Mouse (Mus musculus) heart, adult 8-10 months (tissue): ENCODE measurements at regions not wholly inside any gene's neighbourhood (a gene's known extent, or its start where the extent isn't known, plus 50 kb on each side); places are given as distances from the start of the nearest gene placed in this dataset.
"Not testable (repeated sequence)": the region's sequence is repeated elsewhere in the genome, so short reads cannot be mapped to it uniquely, and the experiment has no call there.

Experiments
- DNase-seq: peaks from one replicate; pipeline ENCODE4 v3.0.0; 2022; ENCODE audit warnings: low spot score

- DNase-seq = no peak
Measured at GRCm38 (mm10) chr4:10670846-10671428, 203.4 kb upstream of the 2610301B20Rik start.

DNA sequence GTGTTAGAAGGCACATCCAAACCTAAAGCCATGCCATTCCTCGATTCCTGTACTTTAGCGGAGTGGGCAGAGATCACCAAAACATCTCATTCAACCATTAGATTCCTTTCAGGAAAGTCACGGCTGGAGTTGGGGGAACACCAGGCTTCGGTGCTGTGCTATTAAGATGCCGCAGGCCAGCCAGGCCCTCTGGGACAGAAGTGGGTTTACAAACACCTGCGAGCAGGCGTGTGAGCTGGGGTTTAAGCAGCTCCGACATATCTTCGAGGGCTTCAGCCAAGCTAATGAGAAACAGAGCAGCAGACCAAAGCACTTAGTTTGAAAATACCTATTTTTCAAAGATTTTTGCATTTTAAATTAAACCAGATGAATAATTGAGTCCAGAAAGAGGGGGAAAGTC, 183.2 kb upstream of the 2610301B20Rik start:
- no peak for DNase-seq

GRCm38 (mm10) chr4:10692860-10693259, 181.4 kb upstream of the 2610301B20Rik start:
- no peak for DNase-seq

DNA sequence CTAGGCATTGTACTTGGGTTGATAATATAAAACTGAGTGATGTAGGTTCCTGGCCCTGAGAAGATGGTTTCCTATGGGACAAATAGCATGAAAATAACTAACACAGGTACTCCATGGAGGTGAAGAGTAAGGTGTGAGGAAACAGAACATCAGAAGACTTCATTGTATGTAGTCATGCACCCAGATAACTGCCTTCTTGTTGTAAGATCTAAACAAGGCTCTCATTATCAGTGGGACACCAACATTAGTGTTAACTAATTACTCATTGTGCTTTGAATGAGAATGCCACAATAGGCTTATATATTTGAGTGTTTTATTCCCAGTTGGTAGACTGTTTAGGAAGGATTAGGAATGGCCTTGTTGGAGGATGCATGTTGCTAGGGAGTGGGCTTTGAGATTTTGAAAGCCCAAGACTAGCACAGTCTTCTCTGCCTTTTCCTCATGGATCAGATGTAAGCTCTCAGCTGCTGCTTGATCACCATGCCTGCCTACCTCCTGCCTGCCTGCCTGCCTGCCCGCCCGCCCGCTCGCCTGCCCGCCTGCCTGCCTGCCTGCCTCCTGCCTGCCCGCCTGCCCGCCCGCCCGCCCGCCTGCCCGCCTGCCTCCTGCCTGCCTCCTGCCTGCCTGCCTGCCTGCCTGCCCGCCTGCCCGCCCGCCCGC, 180.7 kb upstream of the 2610301B20Rik start:
- no peak for DNase-seq

GRCm38 (mm10) chr4:10694106-10694748, 180.1 kb upstream of the 2610301B20Rik start:
- not testable (repeated sequence) for DNase-seq

GRCm38 (mm10) chr4:10697225-10697836, 177.0 kb upstream of the 2610301B20Rik start:
- DNase-seq = no peak

- no peak for DNase-seq
Measured at GRCm38 (mm10) chr4:10698637-10699036, 175.7 kb upstream of the 2610301B20Rik start.

DNA sequence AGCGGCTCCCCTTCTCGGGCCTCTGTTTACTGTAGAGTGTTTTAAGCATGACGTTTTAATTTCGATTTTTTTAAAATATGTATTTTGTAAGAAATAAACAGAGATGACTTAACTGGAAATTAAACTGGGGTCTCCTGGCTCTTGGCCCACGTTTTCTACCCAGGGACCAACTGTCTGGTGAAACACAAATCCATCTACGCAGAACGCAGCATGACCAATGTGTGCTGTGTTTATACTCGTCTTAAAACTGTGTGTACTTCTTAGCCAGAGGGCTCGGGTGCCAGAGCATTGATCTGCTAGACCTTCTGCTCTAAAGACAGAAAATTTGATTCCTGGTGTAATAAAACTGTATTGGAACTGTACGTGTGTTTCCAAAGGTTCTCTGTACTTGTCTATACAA, 172.8 kb upstream of the 2610301B20Rik start:
- no peak for DNase-seq

- no peak for DNase-seq
Measured at GRCm38 (mm10) chr4:10703212-10703611, 171.1 kb upstream of the 2610301B20Rik start.

DNA sequence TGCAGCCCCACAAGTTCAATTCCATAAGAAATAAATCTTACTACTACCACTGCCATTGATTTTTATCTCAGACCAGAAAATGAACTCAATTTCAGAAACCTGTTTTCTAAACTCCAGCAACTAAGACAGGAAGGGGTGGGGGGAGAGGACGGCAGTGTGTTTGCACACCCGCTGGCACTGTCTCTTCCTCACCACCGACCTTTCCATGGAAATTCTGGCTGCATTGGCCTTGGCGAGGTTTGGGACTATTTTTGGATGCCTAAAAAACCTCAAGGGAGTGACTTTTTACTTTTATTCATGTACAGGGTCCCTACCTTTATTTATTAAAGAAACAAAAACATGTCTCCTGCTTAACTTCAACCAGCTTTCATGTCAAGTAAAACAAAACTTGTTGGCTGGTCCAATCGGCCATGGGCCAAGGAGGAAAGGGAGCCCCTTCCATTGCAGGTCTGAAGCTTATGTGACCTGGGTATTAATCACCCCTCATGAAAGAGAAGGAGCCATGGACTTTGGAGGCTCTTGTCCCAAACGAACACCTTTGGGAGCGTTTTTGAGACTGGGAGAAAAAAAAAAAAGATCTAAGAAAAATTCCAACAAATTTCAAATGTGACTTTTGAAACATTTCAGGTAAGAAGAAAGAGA, 167.2 kb upstream of the 2610301B20Rik start:
- no peak for DNase-seq

- peak; percentile 11 for DNase-seq
Measured at GRCm38 (mm10) chr4:10707658-10708056, 166.6 kb upstream of the 2610301B20Rik start.

- DNase-seq = no peak
Measured at GRCm38 (mm10) chr4:10711939-10712533, 162.3 kb upstream of the 2610301B20Rik start.

- DNase-seq = no peak
Measured at GRCm38 (mm10) chr4:10723341-10723740, 151.0 kb upstream of the 2610301B20Rik start.

DNA sequence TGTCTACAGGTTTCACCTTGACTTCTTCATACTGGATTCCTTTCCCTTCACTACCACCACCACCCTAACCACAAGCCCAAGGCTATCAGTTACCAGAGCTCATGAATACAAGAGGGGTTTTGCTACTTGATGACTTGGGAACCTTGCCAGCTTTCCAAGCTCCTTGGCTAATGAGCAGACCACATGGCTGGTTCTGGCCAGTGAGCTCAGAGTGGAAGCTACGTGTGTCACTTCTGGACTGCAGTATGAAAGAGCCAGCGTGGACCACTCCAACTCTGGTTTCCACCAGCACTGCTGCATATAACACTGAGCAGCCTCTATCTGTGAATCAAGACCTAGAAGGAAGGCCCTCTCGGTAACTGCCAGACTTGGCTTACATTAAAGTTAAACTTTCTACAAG, 146.4 kb upstream of the 2610301B20Rik start:
- DNase-seq = no peak

GRCm38 (mm10) chr4:10745207-10745606, 129.1 kb upstream of the 2610301B20Rik start:
- DNase-seq = no peak

DNA sequence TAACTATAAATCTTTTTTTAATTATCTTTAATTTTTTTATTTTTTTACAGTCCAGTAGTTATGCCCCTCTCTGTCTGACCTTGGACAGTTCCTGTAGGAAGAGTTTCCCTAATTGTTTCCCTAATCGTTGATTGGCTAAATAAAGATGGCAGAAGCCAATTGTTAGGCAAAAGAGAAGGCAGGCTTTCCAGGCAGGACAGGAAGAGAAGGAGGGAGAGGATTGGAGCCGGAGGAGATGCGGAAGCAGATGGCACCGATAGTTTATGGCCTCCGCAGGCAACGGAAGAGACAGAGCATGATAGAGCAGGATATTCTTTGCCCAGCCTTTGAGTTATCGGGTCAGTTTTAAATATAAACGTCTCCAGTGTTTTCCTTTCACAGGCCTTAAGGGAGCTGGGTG, 125.5 kb upstream of the 2610301B20Rik start:
- no peak for DNase-seq

DNA sequence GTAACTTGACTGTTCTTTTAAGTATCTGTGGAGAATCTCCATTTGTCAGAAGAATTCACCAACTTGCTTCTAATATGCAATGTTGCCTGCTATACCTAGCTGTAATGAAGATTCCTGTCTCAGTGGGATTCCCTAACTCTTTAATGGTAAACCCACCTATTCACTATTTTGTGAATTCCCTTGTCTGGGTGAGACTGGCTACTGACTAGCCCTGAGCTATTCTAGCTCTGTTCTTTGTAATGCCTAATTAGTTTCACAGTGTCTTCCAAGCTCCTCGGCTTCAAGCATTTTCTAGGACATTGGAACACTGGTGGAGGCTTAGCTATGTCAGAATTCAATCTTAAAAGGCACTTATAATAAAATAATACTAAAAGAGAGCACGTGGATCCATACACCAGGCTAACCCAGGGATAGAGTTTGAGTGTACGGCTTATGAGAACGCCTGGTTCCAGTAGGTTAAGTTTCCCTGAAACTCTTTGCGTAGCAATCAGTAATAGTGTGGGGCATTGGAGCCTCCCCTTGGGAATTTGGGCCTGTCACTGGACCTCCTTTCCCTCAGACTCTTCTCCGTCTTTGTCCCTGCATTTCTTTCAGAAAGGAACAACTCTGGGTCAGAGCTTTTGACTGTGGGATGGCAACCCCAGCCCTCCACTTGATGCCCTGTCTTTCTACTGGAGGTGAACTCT, 123.8 kb upstream of the 2610301B20Rik start:
- DNase-seq = not testable (repeated sequence)

GRCm38 (mm10) chr4:10753176-10753575, 121.1 kb upstream of the 2610301B20Rik start:
- DNase-seq = no peak

DNA sequence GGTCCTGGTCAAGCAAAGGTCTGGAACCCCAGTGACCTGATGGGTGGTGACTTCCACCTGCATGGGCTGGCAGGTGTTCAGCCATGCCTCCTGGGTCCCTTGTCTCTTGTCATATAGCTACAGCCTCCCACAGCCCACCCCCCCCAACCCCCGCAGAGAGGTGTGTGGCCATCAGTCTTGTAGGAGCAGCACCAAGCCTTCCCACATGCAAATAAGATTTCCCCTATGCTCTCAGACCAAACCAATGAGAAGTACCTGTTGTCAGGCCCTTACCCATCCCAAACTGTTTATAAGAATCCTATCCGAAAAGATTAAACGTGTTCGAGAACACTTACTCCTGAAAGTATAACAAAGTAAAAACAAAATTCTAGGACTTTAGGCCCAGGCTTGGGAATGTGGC, 114.8 kb upstream of the 2610301B20Rik start:
- DNase-seq = no peak

DNA sequence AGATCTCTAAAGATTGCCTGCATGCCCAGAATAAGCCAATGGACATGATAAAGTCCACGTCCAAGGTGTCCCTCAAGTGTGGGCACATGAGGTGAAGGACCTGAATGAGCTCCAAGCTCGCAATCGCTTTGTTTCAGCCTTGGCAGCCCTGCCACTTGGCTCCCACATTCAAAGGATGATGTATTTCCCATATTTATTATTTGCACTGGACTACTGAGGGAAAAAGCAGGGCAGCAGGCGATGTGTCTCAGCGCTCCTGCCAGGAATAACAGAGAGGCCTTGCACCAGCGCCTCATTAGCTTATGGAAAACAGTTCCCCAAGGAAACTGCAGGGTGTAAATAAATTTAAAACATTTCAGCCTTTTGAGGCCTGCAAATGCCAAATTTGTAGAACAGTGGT, 106.6 kb upstream of the 2610301B20Rik start:
- DNase-seq = peak; percentile 21

GRCm38 (mm10) chr4:10770026-10770643, 104.2 kb upstream of the 2610301B20Rik start:
- no peak for DNase-seq
